Mouse (Mus musculus): ENCODE data around the gene Tmem136. TPM values are rescaled to one million over a fixed set of nuclear protein-coding genes. Genes with fewer than 3 reads are reported as not detected.

Gene Tmem136
- polyA plus RNA-seq, 1 experiment from 2014 or later: 12.8 TPM

DNA sequence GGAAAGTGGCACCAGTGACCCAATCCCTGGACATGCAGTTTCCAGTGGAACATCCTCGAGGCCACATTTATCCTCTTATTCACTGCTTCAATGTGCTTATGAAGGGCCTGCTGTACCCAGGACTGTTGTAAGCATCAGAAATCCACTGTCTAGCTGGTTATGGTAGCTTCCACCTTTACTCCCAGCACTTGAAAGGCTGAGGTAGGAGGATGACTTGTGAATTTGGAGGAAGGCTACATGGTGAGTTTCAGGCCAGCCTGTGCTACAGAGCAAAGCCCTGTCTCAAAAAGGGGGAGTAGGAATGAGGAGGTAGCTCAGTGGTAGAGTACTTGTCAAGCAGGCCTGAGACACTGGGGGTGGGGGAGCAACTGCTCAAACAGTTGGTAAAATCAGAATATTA is 8.3 kb downstream of the Tmem136 start:
- H3K27ac ChIP-seq (replicated peaks): no peak overlapping the region
- WGBS: 71% methylated on average over 1 of the region's 1 CpGs
- H3K9me3 ChIP-seq: no peaks in the 10 kb centered on the region
- no peak overlapping the region for H3K4me3 ChIP-seq
- H3K4me2 ChIP-seq: no peak overlapping the region
- peaks cover 30% of the 10 kb centered on the region for H3K4me1 ChIP-seq
- peak overlapping the region; percentile 12; the same call in 1 of the 2 replicates for H3K9ac ChIP-seq
- H3K27me3 ChIP-seq (replicated peaks): no peaks in the 10 kb centered on the region
- ATAC-seq (ENCODE audit: extremely low read depth, insufficient number of reproducible peaks, low FRiP score, low TSS enrichment): no peak
- H3K36me3 ChIP-seq: peaks cover 37% of the 10 kb centered on the region

DNA sequence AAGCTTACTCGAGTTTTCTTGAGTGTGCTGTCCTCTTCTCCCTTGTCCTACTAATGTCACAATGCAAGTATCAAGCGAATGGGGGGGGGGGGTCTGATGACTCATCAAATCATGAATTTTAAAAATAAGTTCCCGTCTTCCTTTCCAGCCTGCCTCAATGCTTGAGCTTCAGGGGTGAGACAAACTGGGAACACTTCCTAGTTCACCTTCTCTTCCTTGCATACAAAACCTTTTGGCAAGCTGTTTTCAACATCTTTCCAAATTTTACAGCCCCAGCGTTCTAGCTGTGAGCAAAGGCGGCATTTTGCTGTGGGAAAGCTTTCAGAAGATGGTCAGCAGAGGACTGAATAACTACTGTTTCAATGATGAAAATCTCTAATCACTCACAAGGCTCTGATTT is 8.8 kb downstream of the Tmem136 start:
- H3K4me3 ChIP-seq: no peak overlapping the region; the same call in 1 of the 2 replicates
- no peaks in the 10 kb centered on the region for H3K27me3 ChIP-seq (replicated peaks)
- H3K4me1 ChIP-seq: peaks cover 35% of the 10 kb centered on the region
- ATAC-seq (ENCODE audit: extremely low read depth, insufficient number of reproducible peaks, low FRiP score, low TSS enrichment): no peak
- WGBS: 45% methylated on average over 5 of the region's 5 CpGs
- no peak overlapping the region for H3K27ac ChIP-seq (replicated peaks)
- peaks cover 36% of the 10 kb centered on the region for H3K36me3 ChIP-seq
- no peaks in the 10 kb centered on the region for H3K9me3 ChIP-seq
- peak overlapping the region; percentile 84 for H3K4me2 ChIP-seq
- peak overlapping the region; percentile 98; the same call in 1 of the 2 replicates for H3K9ac ChIP-seq

DNA sequence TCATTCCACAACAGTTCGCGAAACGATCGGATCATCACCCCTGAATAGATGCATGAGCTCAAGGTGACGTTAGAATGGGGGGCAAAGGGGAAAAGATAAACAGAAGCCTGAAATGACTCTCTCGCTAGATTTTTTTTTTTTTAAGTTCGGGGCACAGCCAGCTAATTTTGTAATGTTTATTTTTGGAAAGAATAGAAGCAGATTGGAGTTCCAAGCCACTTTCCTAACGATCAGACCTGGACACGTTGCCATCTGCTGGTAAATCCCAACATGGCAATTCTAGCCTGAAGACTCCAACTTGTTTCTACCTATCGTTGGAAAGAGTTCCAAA is 9.2 kb downstream of the Tmem136 start, which contains the start of gene Arhgef12:
Arhgef12 (minus strand) TSS at position 53 of the 331 bp plus-strand sequence.
- no peak for ATAC-seq (ENCODE audit: extremely low read depth, insufficient number of reproducible peaks, low FRiP score, low TSS enrichment)
- 19% methylated on average over 10 of the region's 10 CpGs for WGBS
- H3K9me3 ChIP-seq: no peaks in the 10 kb centered on the region

DNA sequence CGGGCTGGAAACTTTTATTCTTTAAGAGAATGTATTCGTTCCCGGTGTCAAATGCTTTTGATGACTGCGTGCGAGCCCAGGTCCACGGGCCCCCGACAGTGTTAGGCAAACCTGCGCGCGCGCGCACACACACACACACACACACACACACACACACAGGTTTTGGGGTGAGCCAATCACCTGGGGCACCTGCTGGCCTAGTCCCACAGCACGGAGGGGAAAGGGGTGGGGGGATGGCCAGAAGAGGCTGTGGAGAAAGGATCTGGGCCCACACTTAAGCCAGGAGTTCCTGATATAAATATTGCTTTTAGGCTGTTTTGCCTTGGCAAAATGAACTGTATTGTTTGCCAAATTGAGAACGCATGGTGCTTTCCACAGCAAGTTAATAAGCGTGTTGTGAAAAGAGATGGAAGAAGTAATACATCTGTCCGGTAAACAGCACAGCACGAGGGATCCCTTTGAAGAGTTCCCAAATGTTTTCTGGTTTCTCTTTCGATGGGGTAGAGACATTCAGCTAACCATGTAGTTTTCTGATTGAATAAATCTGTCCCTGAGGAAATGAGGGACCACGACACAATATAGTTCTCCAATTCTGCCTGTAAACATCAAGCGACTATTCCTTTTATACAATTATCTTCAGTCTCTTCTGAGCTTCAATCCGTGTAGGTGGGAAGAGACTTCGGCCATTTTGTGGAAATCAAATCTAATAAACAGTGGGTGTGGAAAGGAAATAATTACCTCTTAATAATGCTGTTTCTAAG is 9.8 kb downstream of the Tmem136 start:
- peak overlapping the region; percentile 98 for H3K9ac ChIP-seq
- peak overlapping the region; percentile 84 for H3K4me2 ChIP-seq
- H3K36me3 ChIP-seq: peaks cover 28% of the 10 kb centered on the region
- peaks cover 45% of the 10 kb centered on the region for H3K4me1 ChIP-seq
- peak overlapping the region; percentile 94 for H3K4me3 ChIP-seq
- H3K27me3 ChIP-seq (replicated peaks): no peaks in the 10 kb centered on the region
- H3K9me3 ChIP-seq: no peaks in the 10 kb centered on the region
- H3K27ac ChIP-seq (replicated peaks): peak overlapping the region; percentile 98
- WGBS: 20% methylated on average over 22 of the region's 22 CpGs
- no peak; the same call in 1 of the 2 replicates for ATAC-seq (ENCODE audit: extremely low read depth, insufficient number of reproducible peaks, low FRiP score, low TSS enrichment)

More for the DNA sequence above, 9.2 kb downstream of the Tmem136 start, which contains the start of gene Arhgef12:
- Histone ChIP-seq H3K4me1 (peaks cover 39% of the 10 kb centered on the region), H3K27me3 (replicated peaks) (no peaks in the 10 kb centered on the region), H3K27ac (replicated peaks) (peak within 1 kb of the TSS; percentile 98), H3K36me3 (peaks cover 32% of the 10 kb centered on the region), H3K4me2 (peak within 1 kb of the TSS; percentile 84), H3K9ac (peak within 1 kb of the TSS; percentile 98), H3K4me3 (peak within 1 kb of the TSS; percentile 94)

DNA sequence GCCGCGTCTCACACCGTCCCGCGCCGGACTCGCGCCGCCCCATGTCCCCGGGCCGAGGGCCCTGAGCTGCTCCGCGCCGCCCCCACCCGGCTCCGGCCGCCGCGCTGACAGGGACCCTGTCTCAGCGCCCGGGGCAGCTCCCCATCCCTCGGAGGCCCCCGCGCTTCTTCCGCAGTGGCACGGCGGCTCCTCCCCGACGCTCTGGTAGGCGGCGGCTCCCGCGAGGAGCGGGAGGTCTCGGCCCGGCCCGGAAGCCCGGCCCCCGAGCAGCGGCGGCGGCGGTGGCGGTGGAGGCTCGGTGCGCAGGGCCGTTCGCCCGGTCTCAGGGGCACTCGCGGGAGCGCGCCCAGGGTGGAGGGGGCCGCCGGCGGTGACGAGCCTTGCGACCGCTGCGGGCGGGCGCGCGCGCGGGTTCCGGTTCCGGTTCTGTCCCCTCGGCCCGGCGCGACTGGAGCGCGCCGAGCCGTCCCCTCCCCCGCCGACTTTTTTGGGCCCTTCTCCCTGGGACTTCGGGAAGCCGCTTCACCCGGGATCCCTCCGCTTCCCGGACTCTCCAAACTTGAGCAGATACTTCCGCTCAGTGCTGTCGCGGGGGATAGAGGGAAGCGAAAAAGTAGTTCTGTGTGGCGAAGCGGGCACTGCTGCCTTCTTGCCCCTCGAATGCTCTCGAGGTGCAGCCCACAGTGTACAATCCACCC is 10.6 kb downstream of the Tmem136 start:
- Histone ChIP-seq H3K4me2 (peak overlapping the region; percentile 84), H3K36me3 (peaks cover 21% of the 10 kb centered on the region), H3K4me3 (peak overlapping the region; percentile 94), H3K27ac (replicated peaks) (peak overlapping the region; percentile 98), H3K27me3 (replicated peaks) (no peaks in the 10 kb centered on the region), H3K9me3 (no peaks in the 10 kb centered on the region), H3K4me1 (peaks cover 48% of the 10 kb centered on the region), H3K9ac (peak overlapping the region; percentile 98)
- ATAC-seq (ENCODE audit: extremely low read depth, insufficient number of reproducible peaks, low FRiP score, low TSS enrichment): peak; percentile 80
- WGBS: under 1% methylated on average over 90 of the region's 91 CpGs

DNA sequence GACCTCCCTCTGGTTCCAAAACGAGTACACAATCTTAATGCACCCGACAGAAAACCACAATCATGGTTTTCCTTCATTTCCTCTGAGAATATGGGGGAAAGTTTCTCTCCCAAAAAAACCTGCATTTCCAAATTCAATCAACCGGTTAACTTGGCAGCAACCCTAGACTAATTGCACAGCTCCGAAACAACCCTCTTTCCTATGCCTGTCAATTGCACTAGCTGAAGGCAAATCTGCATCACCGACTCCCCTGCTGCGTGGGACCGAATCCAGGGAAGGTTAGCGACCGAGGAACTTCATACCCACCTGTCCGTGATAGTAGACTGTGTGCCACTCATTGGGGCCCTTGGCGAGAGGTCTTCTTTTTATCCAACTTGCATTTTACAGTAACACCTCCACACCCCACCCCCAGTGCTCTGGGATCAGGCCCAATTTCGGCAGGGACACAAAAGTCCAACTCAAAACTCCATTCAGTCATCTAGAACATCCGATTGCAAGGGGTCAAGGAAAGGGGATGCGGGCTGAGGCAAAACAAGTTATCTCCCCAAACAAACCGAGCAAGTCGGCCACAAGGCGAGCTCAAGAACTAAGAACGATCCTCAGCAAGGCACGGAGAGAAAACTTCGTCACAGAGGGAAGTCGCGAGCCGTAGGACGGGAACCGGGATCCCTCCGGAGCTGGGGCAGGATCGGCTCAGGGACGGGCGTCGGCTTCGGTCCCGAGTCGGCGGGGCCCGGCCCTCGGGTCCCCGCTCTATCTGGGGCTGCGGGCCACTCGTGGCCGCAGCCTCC is 11.3 kb downstream of the Tmem136 start:
- H3K4me3 ChIP-seq: peak overlapping the region; percentile 94
- no peaks in the 10 kb centered on the region for H3K9me3 ChIP-seq
- ATAC-seq (ENCODE audit: extremely low read depth, insufficient number of reproducible peaks, low FRiP score, low TSS enrichment): no peak
- no peaks in the 10 kb centered on the region for H3K27me3 ChIP-seq (replicated peaks)
- H3K36me3 ChIP-seq: peaks cover 14% of the 10 kb centered on the region
- whole genome bisulfite sequencing: under 1% methylated on average over 40 of the region's 40 CpGs
- peak overlapping the region; percentile 98 for H3K9ac ChIP-seq
- peak overlapping the region; percentile 98 for H3K27ac ChIP-seq (replicated peaks)
- H3K4me1 ChIP-seq: peaks cover 50% of the 10 kb centered on the region
- peak overlapping the region; percentile 84 for H3K4me2 ChIP-seq

DNA sequence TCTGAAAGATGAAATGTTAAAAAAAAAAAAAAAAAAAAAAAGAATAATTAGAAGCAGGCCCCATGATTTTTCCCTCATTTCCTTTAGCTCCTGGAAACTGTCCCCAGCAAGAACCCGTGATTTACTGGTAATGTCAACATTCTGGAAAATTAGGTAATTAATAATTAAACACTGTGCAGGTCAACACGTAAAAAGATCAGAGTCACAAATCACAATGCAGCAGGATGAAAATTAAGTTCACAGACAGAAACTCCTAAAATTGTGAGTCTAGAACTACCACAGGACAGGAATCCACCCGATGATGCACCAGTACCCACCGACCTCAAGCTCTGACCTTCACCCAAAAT is 11.9 kb downstream of the Tmem136 start:
- Histone ChIP-seq H3K4me2 (peak overlapping the region; percentile 84), H3K9me3 (no peaks in the 10 kb centered on the region), H3K9ac (peak overlapping the region; percentile 98), H3K4me1 (peaks cover 53% of the 10 kb centered on the region), H3K27ac (replicated peaks) (peak overlapping the region; percentile 98), H3K36me3 (peaks cover 12% of the 10 kb centered on the region; the same call in 1 of the 2 replicates), H3K27me3 (replicated peaks) (no peaks in the 10 kb centered on the region), H3K4me3 (peak overlapping the region; percentile 94)
- WGBS: 11% methylated on average over 4 of the region's 4 CpGs
- ATAC-seq (ENCODE audit: extremely low read depth, insufficient number of reproducible peaks, low FRiP score, low TSS enrichment): no peak

DNA sequence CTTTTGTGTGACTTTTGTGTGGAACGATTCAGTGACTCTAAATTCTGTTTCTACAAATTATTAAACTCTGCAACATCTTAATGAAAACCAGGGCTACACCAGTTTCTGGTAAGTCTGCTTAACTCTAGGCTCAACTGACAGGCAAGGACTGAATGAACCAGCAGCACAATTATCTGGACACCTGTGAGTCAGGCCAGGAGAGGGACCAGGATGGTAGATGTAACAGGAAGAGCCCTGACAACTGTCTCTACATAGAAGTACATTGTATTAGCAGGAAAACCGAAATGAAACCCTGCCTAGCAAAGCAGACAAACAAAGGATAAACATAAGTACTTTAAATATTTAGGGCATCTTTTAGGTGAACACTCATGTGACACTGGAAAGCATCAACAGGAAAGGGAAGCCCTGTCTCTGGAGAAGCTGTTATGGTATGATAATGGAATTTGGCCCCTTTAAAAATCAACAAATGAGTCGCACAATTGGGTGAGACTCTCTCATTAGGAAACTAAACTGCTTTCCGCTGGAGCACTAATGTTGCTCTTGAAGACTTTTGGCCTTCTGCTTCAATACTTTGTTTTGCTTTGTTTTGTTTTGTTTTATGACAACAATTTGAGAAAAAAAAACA is 12.6 kb downstream of the Tmem136 start:
- Histone ChIP-seq H3K36me3 (peaks cover 4% of the 10 kb centered on the region; the same call in 1 of the 2 replicates), H3K4me2 (peak overlapping the region; percentile 84), H3K9ac (peak overlapping the region; percentile 98), H3K9me3 (no peaks in the 10 kb centered on the region), H3K27ac (replicated peaks) (peak overlapping the region; percentile 32; the same call in 1 of the 2 replicates), H3K4me1 (peaks cover 56% of the 10 kb centered on the region), H3K27me3 (replicated peaks) (no peaks in the 10 kb centered on the region), H3K4me3 (peak overlapping the region; percentile 94)
- no peak for ATAC-seq (ENCODE audit: extremely low read depth, insufficient number of reproducible peaks, low FRiP score, low TSS enrichment)
- WGBS: 26% methylated on average over 4 of the region's 4 CpGs

DNA sequence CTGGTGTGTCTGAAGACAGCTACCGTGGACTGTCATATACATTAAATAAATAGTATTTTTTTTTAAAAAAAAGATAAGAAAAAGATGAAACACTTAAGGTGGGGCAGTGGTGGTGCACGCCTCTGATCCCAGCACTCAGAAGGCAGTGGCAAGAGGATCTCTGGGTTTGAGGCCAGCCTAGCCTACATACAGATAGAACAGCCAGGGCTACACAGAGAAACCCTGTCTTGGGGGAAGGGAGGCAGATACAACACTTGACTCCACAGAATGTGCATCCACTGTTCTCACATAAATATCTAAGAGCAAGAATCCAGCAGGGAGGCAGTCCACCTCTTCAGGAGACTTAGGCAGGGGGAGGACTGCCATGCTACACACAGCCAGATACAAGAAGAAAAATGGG is 13.4 kb downstream of the Tmem136 start:
- Histone ChIP-seq H3K4me1 (peaks cover 57% of the 10 kb centered on the region), H3K27me3 (replicated peaks) (no peaks in the 10 kb centered on the region), H3K4me2 (peak overlapping the region; percentile 84), H3K36me3 (0 out of 2 replicates have a peak, but pooled peaks cover 3% of the 10 kb centered on the region), H3K27ac (replicated peaks) (peak overlapping the region; percentile 86), H3K9me3 (no peaks in the 10 kb centered on the region), H3K4me3 (peak overlapping the region; percentile 94), H3K9ac (peak overlapping the region; percentile 71)
- 82% methylated on average over 2 of the region's 2 CpGs for WGBS
- ATAC-seq (ENCODE audit: extremely low read depth, insufficient number of reproducible peaks, low FRiP score, low TSS enrichment): no peak

DNA sequence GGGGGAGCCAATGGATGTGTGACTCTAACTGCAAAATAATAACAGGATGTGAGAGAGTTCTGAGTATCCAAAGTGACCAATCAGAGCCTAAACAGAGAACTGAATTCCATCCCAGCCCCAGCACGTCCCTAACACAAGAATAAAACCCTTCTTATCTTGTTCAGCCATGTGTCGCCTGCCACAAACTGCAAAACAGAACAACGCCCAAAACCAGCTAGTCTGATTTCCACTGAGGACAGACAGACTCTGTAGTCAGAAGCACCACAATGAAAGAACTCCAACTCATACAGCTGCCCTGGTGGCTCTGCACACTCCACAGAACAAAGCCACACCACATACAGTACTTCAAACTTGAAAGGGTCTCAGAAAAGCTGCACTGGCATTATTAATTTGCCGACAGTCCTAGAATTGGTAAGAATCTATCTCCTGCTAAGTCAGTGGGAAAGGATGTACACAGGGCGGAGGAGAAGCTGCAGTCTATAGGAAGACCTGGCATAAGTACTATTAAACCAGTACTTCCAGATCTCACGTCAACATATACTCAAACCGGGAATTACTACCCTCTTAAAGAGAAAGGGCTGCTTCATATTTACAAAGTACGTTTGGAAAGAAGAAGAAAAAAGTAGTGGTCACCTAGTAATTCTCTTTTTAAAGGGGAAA is 14.3 kb downstream of the Tmem136 start:
- ATAC-seq (ENCODE audit: extremely low read depth, insufficient number of reproducible peaks, low FRiP score, low TSS enrichment): peak; percentile 26; the same call in 1 of the 2 replicates
- WGBS: 37% methylated on average over 8 of the region's 8 CpGs
- Histone ChIP-seq H3K4me1 (peaks cover 51% of the 10 kb centered on the region), H3K9ac (peak overlapping the region; percentile 71), H3K36me3 (0 out of 2 replicates have a peak, but pooled peaks cover 3% of the 10 kb centered on the region), H3K4me2 (peak overlapping the region; percentile 84), H3K4me3 (peak overlapping the region; percentile 94), H3K27me3 (replicated peaks) (no peaks in the 10 kb centered on the region), H3K9me3 (no peaks in the 10 kb centered on the region), H3K27ac (replicated peaks) (peak overlapping the region; percentile 86)
